Mouse (Mus musculus): ENCODE measurements around the gene Arhgef12.

DNA sequence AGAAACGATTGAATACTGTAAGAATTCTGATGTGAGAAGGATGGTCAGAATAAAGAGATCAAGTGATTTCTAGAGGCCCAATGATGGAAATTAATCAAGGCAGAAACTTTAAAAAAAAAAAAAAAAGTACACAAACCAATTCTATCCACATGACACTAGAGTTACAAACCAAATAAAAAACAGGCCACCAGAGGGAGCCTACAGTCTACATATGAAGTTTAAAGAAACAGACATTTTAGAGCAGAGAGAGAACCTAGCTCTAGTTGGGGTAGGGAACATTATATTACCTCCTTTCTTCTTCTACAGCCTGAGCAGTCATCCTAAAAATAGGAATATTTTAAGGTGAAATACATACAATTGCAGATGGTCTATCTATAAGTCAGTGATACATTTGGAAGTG is 107.0 kb downstream of the Arhgef12 start:
- TF ChIP-seq POLR2A (IDR thresholded peaks at IDR 0.05; ENCODE audit: insufficient read depth, low read depth, low read length), result no peak
- no peak for TF ChIP-seq CTCF (IDR thresholded peaks at IDR 0.05; ENCODE audit: insufficient read depth, low read depth, low read length)
